Mouse (Mus musculus) forebrain, embryonic 15.5 days (tissue): Measurements from ENCODE around the gene Vti1a. TPM values are rescaled to one million over a fixed set of nuclear protein-coding genes. Genes with fewer than 3 reads are reported as not detected.

ENCODE experiments used
- ATAC-seq: fragments of 200-750 bp; cut with Nextera tagmentation; replicated peaks from 2 replicates; pipeline ENCODE4 v1.8.0; 2017; ENCODE audit warnings: mild to moderate bottlenecking, moderate TSS enrichment, moderate library complexity
- H3K27ac ChIP-seq: fragments of 300-500 bp; sonication (generic); replicated peaks from 2 replicates; pipeline ENCODE4 v1.5.1; 2015; ENCODE audit warnings: mild to moderate bottlenecking, inconsistent platforms
- H3K27me3 ChIP-seq: fragments of 300-500 bp; sonication (generic); 2 replicates; pipeline ENCODE4 v1.6.1; 2015; ENCODE audit warnings: inconsistent platforms
- H3K36me3 ChIP-seq: fragments of 300-500 bp; sonication (generic); 2 replicates; pipeline ENCODE4 v1.6.1; 2015; ENCODE audit warnings: mild to moderate bottlenecking, inconsistent platforms
- H3K4me1 ChIP-seq: fragments of 300-500 bp; sonication (generic); 2 replicates; pipeline ENCODE4 v1.6.1; 2015; ENCODE audit warnings: inconsistent platforms
- H3K4me2 ChIP-seq: fragments of 300-500 bp; sonication (generic); replicated peaks from 2 replicates; pipeline ENCODE4 v1.6.1; 2015; ENCODE audit warnings: mild to moderate bottlenecking, inconsistent platforms
- H3K4me3 ChIP-seq: fragments of 300-500 bp; sonication (generic); 2 replicates; pipeline ENCODE4 v1.5.1; 2015; ENCODE audit warnings: mild to moderate bottlenecking, inconsistent platforms
- H3K9ac ChIP-seq: fragments of 300-500 bp; sonication (generic); replicated peaks from 2 replicates; pipeline ENCODE4 v1.6.1; 2015; ENCODE audit warnings: mild to moderate bottlenecking, inconsistent platforms
- H3K9me3 ChIP-seq: fragments of 300-500 bp; sonication (generic); 2 replicates; pipeline ENCODE4 v1.6.1; 2016; ENCODE audit warnings: inconsistent platforms
- WGBS: fragments of 180-500 bp; shearing (Covaris S2); methylation state at CpG from one replicate; pipeline ENCODE4 v1.1.7; 2015; ENCODE audit warnings: mixed read lengths; 5-methylcytosine and 5-hydroxymethylcytosine counted together
- polyA plus RNA-seq: library from polyadenylated mRNA; unstranded; fragments of >200 nt; fragmentation: Nextera tagmentation; extraction: Ambion mirVana; gene quantifications from 2 replicates; pipeline ENCODE4 v1.2.1, GENCODE M21; 2015

The Vti1a gene
- polyA plus RNA-seq, 1 experiment from 2014 or later = 29.7 TPM

GRCm38 (mm10) chr19:55342423-55342822, 26.3 kb downstream of the Vti1a start:
- Histone ChIP-seq H3K36me3 (no peaks in the 10 kb centered on the region), H3K4me3 (no peak overlapping the region), H3K4me1 (no peaks in the 10 kb centered on the region), H3K4me2 (no peak overlapping the region), H3K9me3 (no peaks in the 10 kb centered on the region), H3K9ac (no peak overlapping the region), H3K27ac (no peak overlapping the region), H3K27me3 (no peaks in the 10 kb centered on the region)
- no peak for ATAC-seq
- 92% methylated on average over 7 of the region's 7 CpGs for WGBS

DNA sequence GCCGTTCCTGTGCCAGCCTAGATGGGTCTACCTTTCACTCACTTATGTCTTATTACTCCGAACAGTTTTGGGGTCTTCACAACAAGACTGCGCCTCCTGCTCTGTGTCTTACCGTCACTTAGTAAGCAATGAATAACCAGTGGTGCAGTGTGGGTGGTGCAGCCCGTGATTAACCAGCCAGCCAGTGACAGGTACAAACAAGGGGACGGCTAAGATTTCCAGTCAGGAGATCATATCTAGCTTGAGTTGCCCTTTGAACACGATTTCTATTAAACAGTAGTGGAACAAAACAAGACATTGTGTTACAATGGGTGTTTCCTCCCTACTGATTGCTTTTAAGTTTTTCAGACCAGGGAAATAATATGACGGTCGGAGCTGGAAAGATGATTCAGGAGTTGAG, 27.2 kb downstream of the Vti1a start:
- 86% methylated on average over 9 of the region's 9 CpGs for WGBS
- Histone ChIP-seq H3K9me3 (no peaks in the 10 kb centered on the region), H3K27ac (no peak overlapping the region), H3K36me3 (no peaks in the 10 kb centered on the region), H3K4me3 (no peak overlapping the region), H3K27me3 (no peaks in the 10 kb centered on the region), H3K4me1 (no peaks in the 10 kb centered on the region), H3K9ac (no peak overlapping the region), H3K4me2 (no peak overlapping the region)
- no peak for ATAC-seq

DNA sequence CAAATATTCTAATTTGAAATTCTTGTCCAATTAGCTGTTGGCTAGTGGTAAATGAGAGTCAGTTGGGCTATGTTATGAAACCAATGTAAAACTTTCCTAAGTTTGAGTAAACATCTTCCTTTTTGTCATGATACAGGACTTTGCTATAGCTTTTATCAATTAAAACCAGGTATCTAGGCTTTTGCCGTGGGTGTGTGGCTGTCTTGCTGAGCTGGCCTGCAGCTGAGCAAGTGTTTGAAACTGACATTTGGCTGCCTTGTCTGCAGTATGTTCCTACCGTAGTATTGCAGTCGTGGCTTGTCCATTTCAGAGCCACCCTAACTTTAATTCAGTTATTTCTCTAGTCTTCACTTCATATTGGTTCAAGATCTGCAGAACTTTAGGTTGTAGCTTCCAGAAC, 32.1 kb downstream of the Vti1a start:
- Histone ChIP-seq H3K4me1 (peaks cover 8% of the 10 kb centered on the region; the same call in 1 of the 2 replicates), H3K27ac (no peak overlapping the region), H3K4me3 (no peak overlapping the region), H3K36me3 (no peaks in the 10 kb centered on the region), H3K9me3 (no peaks in the 10 kb centered on the region), H3K9ac (no peak overlapping the region), H3K27me3 (no peaks in the 10 kb centered on the region), H3K4me2 (no peak overlapping the region)
- no peak for ATAC-seq
- WGBS = 90% methylated on average over 3 of the region's 3 CpGs

DNA sequence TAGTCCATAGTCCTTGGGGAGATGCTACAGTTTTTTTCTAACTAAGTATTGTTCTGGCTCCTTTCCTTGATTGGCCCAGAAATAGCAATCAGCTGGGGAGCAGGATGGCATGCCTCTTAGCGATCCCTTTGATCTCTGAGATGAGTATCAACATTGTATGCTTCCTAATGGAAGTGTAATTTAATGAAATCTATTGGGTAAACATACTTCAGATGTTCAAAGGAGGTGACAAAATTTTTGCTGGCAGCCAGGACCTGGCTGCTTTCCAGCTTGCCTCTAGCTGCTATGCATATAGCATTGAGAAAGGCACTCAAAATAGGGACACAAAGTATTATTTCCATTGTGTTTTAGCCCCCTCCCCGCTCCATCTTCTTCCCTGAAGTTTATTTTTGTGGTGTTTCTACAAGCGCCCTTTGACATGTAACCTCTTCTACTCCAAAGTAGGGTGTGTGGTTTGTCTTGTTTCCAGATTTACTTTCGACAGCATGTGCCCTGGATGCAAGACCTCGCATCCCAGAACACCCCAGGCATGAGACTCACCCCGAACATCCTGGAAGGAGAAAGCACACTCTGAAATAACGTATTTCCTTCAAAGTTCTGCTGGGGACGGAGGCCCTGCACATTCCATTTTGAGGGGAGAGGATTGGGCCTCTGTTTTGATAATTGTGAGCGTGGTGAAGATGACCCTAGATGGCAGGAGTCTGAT, 34.7 kb downstream of the Vti1a start:
- no peak for ATAC-seq
- Histone ChIP-seq H3K9me3 (no peaks in the 10 kb centered on the region), H3K4me2 (no peak overlapping the region), H3K27ac (no peak overlapping the region), H3K4me3 (no peak overlapping the region), H3K9ac (no peak overlapping the region), H3K27me3 (no peaks in the 10 kb centered on the region), H3K4me1 (peaks cover 8% of the 10 kb centered on the region; the same call in 1 of the 2 replicates), H3K36me3 (no peaks in the 10 kb centered on the region)
- 74% methylated on average over 9 of the region's 9 CpGs for WGBS

DNA sequence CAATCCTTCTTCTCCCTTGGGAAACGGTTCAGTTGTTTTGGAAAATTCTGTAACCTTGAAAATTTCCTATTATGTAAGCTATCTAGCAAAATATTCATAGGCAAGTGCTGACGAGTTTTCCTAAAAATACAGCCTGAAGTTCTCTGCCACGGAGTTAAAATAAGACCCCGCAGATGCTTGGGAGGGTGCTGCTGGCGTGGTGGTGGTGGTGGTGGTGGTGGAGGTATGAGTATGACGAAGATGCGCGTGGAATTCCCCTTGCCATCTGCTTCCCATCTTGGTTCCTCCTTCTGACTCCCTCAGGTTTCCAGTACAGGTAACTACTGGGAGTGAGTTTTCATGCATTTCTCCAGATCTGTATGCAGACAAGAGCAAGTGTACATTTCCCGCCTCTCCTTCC, 46.5 kb downstream of the Vti1a start:
- 94% methylated on average over 9 of the region's 9 CpGs for WGBS
- Histone ChIP-seq H3K9ac (no peak overlapping the region), H3K27me3 (no peaks in the 10 kb centered on the region), H3K4me3 (no peak overlapping the region), H3K36me3 (no peaks in the 10 kb centered on the region), H3K9me3 (no peaks in the 10 kb centered on the region), H3K4me1 (no peaks in the 10 kb centered on the region), H3K4me2 (no peak overlapping the region), H3K27ac (no peak overlapping the region)
- ATAC-seq = no peak

DNA sequence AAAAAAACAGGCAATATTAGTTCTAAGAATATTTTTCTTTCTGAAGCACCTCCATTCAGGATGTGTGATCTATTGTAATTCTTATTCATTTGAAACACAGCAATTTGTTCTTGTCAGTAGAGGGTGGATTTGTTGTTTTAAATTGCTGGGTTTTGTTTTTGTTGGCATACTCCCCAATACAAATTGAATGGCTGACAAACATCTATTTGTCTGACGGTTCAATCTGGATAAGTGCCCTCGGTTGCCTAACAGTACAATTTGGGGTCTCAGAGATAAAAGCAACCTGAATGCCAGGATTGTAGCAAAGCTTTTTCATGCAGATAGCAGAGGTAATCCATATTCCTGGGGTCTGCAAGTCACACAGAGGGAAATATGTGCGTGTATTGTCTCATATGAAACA, 53.6 kb downstream of the Vti1a start:
- Histone ChIP-seq H3K4me3 (no peak overlapping the region), H3K4me1 (peaks cover 9% of the 10 kb centered on the region), H3K27me3 (no peaks in the 10 kb centered on the region), H3K9ac (no peak overlapping the region), H3K4me2 (no peak overlapping the region), H3K27ac (no peak overlapping the region), H3K36me3 (no peaks in the 10 kb centered on the region), H3K9me3 (no peaks in the 10 kb centered on the region)
- WGBS = 15% methylated on average over 3 of the region's 3 CpGs
- ATAC-seq = no peak

- H3K4me3 ChIP-seq = no peak overlapping the region
- H3K27ac ChIP-seq = no peak overlapping the region
- H3K27me3 ChIP-seq = peaks cover 17% of the 10 kb centered on the region; the same call in 1 of the 2 replicates
- H3K4me1 ChIP-seq = peaks cover 20% of the 10 kb centered on the region
- H3K4me2 ChIP-seq = no peak overlapping the region
- no peaks in the 10 kb centered on the region for H3K9me3 ChIP-seq
- H3K9ac ChIP-seq = no peak overlapping the region
- WGBS = 11% methylated on average over 6 of the region's 6 CpGs
- peak; percentile 46; the same call in 1 of the 2 replicates for ATAC-seq
- H3K36me3 ChIP-seq = no peaks in the 10 kb centered on the region
Measured at GRCm38 (mm10) chr19:55376331-55376730, 60.2 kb downstream of the Vti1a start.

GRCm38 (mm10) chr19:55377465-55377864, 61.4 kb downstream of the Vti1a start:
- Histone ChIP-seq H3K9me3 (no peaks in the 10 kb centered on the region), H3K27me3 (peaks cover 27% of the 10 kb centered on the region; the same call in 1 of the 2 replicates), H3K4me1 (peaks cover 22% of the 10 kb centered on the region), H3K4me3 (no peak overlapping the region), H3K4me2 (no peak overlapping the region), H3K9ac (no peak overlapping the region), H3K36me3 (no peaks in the 10 kb centered on the region), H3K27ac (no peak overlapping the region)
- WGBS = 93% methylated on average over 4 of the region's 4 CpGs
- ATAC-seq = no peak

DNA sequence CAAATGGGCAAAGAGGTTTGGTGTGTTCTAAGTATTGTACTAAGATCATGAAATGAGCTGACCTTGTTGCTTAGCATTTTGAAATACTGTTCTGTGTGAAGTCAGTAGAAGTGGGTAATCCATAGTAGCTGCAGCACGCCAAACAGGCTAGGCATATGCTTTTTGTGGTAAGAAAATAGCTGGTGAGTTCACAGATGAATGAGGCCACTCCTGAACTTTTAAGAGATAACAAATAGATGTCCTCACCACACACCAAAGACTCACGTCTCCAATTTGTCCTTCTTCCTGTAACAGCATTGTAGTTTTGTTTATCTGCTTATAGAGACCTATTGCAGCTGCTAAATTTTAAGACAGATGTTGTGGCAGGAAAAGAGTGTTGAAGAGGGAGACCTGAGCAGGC, 62.8 kb downstream of the Vti1a start:
- Histone ChIP-seq H3K36me3 (no peaks in the 10 kb centered on the region), H3K27me3 (peaks cover 33% of the 10 kb centered on the region; the same call in 1 of the 2 replicates), H3K4me3 (no peak overlapping the region), H3K9me3 (no peaks in the 10 kb centered on the region), H3K4me1 (peaks cover 22% of the 10 kb centered on the region), H3K4me2 (no peak overlapping the region), H3K27ac (no peak overlapping the region), H3K9ac (no peak overlapping the region)
- ATAC-seq = no peak
- WGBS = 71% methylated on average over 2 of the region's 2 CpGs

DNA sequence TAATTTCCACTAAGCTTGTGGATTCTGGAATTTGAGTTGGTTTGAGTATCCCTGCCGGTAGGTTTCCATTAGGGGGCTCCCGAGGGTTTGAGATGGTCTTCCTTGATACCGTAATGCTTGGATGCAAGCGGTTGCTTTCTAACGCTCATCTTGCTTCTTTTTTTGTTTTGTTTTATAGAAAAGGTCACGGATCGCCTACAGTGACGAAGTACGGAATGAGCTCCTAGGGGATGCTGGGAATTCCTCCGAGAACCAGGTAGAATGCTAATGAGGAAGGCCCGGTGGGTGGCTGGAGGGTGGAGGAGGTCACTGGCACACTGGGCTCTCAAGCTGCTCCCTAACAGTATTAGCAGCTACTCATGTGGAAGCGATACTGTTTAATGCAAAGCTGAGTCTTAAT, 64.7 kb downstream of the Vti1a start:
- H3K36me3 ChIP-seq = no peaks in the 10 kb centered on the region
- H3K9me3 ChIP-seq = no peaks in the 10 kb centered on the region
- peaks cover 41% of the 10 kb centered on the region for H3K27me3 ChIP-seq
- 3% methylated on average over 12 of the region's 12 CpGs for WGBS
- peak overlapping the region; percentile 36 for H3K4me2 ChIP-seq
- H3K4me3 ChIP-seq = peak overlapping the region; percentile 13
- peaks cover 20% of the 10 kb centered on the region for H3K4me1 ChIP-seq
- peak; percentile 56; the same call in 1 of the 2 replicates for ATAC-seq
- no peak overlapping the region for H3K27ac ChIP-seq
- H3K9ac ChIP-seq = no peak overlapping the region

DNA sequence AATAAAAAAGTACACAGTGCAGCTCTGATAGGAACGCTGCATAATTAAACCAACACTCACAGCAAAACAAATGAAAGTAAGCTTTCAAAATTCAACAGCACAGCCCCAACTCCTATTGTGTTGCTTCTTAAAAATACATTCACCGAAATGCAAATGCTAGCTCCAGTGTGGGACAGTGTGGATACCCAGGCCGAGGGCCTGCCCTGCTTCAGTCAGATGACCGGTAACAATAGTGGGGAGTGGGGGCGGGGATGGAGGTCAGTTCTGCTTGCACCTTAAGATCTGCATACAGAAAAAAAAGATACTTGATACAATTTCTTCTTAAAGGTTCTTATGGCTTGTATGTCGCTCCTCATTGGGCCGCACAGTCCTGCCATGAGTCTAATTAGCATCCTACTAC, 65.2 kb downstream of the Vti1a start:
- peaks cover 44% of the 10 kb centered on the region for H3K27me3 ChIP-seq
- peaks cover 14% of the 10 kb centered on the region for H3K4me1 ChIP-seq
- no peak overlapping the region for H3K4me3 ChIP-seq
- peak; percentile 64; the same call in 1 of the 2 replicates for ATAC-seq
- H3K4me2 ChIP-seq = 0 out of 2 replicates have a peak overlapping the region, but pooled peaks have one; percentile 36
- H3K36me3 ChIP-seq = no peaks in the 10 kb centered on the region
- 32% methylated on average over 7 of the region's 7 CpGs for WGBS
- no peak overlapping the region for H3K9ac ChIP-seq
- no peaks in the 10 kb centered on the region for H3K9me3 ChIP-seq
- H3K27ac ChIP-seq = no peak overlapping the region

DNA sequence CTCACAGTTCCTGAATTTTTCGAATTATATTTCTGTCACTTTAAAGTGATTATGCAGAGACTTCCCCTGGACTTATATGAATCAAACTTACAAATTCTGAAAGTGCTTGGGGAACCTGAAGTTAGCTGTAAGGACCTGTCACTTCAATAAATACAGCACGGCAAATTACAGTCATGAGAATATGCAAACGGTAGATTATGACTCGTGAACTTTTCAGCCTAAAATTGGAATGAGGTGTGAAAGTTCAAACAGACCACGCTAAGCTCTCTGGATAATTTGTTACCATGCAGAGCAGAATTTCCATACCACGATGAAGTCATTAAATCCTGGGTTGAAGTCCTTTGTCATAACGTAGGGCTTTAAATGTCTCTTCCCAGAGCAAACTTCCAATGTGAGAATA, 66.7 kb downstream of the Vti1a start:
- 71% methylated on average over 7 of the region's 7 CpGs for WGBS
- Histone ChIP-seq H3K4me1 (peaks cover 10% of the 10 kb centered on the region), H3K27ac (no peak overlapping the region), H3K9me3 (no peaks in the 10 kb centered on the region), H3K4me3 (no peak overlapping the region), H3K36me3 (no peaks in the 10 kb centered on the region), H3K27me3 (peaks cover 47% of the 10 kb centered on the region), H3K4me2 (no peak overlapping the region), H3K9ac (no peak overlapping the region)
- no peak for ATAC-seq

GRCm38 (mm10) chr19:55384634-55385033, 68.5 kb downstream of the Vti1a start:
- Histone ChIP-seq H3K4me1 (peaks cover 10% of the 10 kb centered on the region), H3K27me3 (peaks cover 42% of the 10 kb centered on the region), H3K9ac (peak overlapping the region; percentile 19; the same call in 1 of the 2 replicates), H3K4me2 (no peak overlapping the region), H3K36me3 (no peaks in the 10 kb centered on the region), H3K9me3 (no peaks in the 10 kb centered on the region), H3K27ac (no peak overlapping the region), H3K4me3 (no peak overlapping the region)
- no peak for ATAC-seq
- 54% methylated on average over 15 of the region's 15 CpGs for WGBS
